Mouse (Mus musculus) layer of hippocampus, adult 18-20 months (tissue): Measurements from ENCODE around the gene Mtg1. TPM values are rescaled to one million over a fixed set of nuclear protein-coding genes. Genes with fewer than 3 reads are reported as not detected.

ENCODE experiments used
- DNase-seq, 2 experiments: peaks; one replicate each; pipeline ENCODE4 v3.0.0; 2022; ENCODE audit warnings: low spot score in 2 of 2
- long read RNA-seq: library from polyadenylated mRNA; stranded (forward); transcript quantifications from one replicate; pipeline ENCODE4 v2.0.0, GENCODE M21; 2021
- total RNA-seq, 2 experiments: library from RNA; stranded (reverse); gene quantifications; 2 replicates each; pipeline ENCODE4 v1.2.3; 2021

Gene Mtg1
- 10 to 100 TPM; 20.9 to 27.8 TPM for total RNA-seq
- long read RNA-seq, transcript Mtg1-201 (11 exons, 1,595 nt), result major isoform, 19 of 32 reads
- long read RNA-seq, partial matches to known transcripts, result 3 of 32 reads
- long read RNA-seq, other reads (novel, unspliced or antisense), result 10 of 32 reads

- peak; percentile 94 to 99 for DNase-seq
Measured at GRCm38 (mm10) chr7:140137135-140138020, at the start of gene Mtg1. TSS of gene Mtg1 (plus strand) at chr7:140137564.

- no peak for DNase-seq
Measured at GRCm38 (mm10) chr7:140090601-140091000, 46.8 kb upstream of the Mtg1 start.

- DNase-seq, result no peak
Measured at GRCm38 (mm10) chr7:140092924-140093528, 44.3 kb upstream of the Mtg1 start, which contains the start of gene Prap1. TSS of gene Prap1 (plus strand) at chr7:140093395.

- no peak for DNase-seq
Measured at GRCm38 (mm10) chr7:140094954-140095353, 42.4 kb upstream of the Mtg1 start.

GRCm38 (mm10) chr7:140095556-140095955, 41.8 kb upstream of the Mtg1 start:
- no peak for DNase-seq

- no peak for DNase-seq
Measured at GRCm38 (mm10) chr7:140096055-140096454, 41.3 kb upstream of the Mtg1 start.

GRCm38 (mm10) chr7:140098466-140098865, 38.9 kb upstream of the Mtg1 start:
- DNase-seq, result no peak

- DNase-seq, result no peak
Measured at GRCm38 (mm10) chr7:140101498-140101897, 35.9 kb upstream of the Mtg1 start.

GRCm38 (mm10) chr7:140101993-140102860, 35.1 kb upstream of the Mtg1 start, which contains the start of gene Fuom:
TSS of gene Fuom (minus strand) at chr7:140102441.
- peak; percentile 79 to 86 for DNase-seq

GRCm38 (mm10) chr7:140104009-140104408, 33.4 kb upstream of the Mtg1 start:
- no peak for DNase-seq

- DNase-seq, result no peak
Measured at GRCm38 (mm10) chr7:140111943-140112342, 25.4 kb upstream of the Mtg1 start.

- DNase-seq, result peak; percentile 60 to 74
Measured at GRCm38 (mm10) chr7:140115583-140116328, 21.6 kb upstream of the Mtg1 start, which contains the start of gene Paox. TSS of gene Paox (plus strand) at chr7:140115799.

- DNase-seq, result peak; percentile 87 to 90
Measured at GRCm38 (mm10) chr7:140116329-140117054, 20.9 kb upstream of the Mtg1 start, which contains the start of gene Echs1. TSS of gene Echs1 (minus strand) at chr7:140116476.

- DNase-seq, result no peak
Measured at GRCm38 (mm10) chr7:140120484-140120883, 16.9 kb upstream of the Mtg1 start.

GRCm38 (mm10) chr7:140121338-140121910, 15.9 kb upstream of the Mtg1 start:
- DNase-seq, result no peak

GRCm38 (mm10) chr7:140122765-140123164, 14.6 kb upstream of the Mtg1 start:
- no peak for DNase-seq

GRCm38 (mm10) chr7:140124382-140124781, 13.0 kb upstream of the Mtg1 start:
- DNase-seq, result no peak

- peak; percentile 80 to 88 for DNase-seq
Measured at GRCm38 (mm10) chr7:140125278-140126021, 11.9 kb upstream of the Mtg1 start.

- no peak for DNase-seq
Measured at GRCm38 (mm10) chr7:140126022-140126350, 11.4 kb upstream of the Mtg1 start.
